Mouse (Mus musculus) embryonic facial prominence, embryonic 13.5 days (tissue): ENCODE data around the gene Optc. TPM values are rescaled to one million over a fixed set of nuclear protein-coding genes. Genes with fewer than 3 reads are reported as not detected.

Experiments
- ATAC-seq: fragments of 200-750 bp; cut with Nextera tagmentation; 2 replicates; pipeline ENCODE4 v1.8.0; 2017; ENCODE audit warnings: low read depth; ENCODE audit not compliant: insufficient number of reproducible peaks, insufficient read depth, low FRiP score, low TSS enrichment
- H3K27ac ChIP-seq: fragments of 300-500 bp; sonication (generic); 2 replicates; pipeline ENCODE4 v1.5.1; 2015; ENCODE audit warnings: moderate library complexity, mild to moderate bottlenecking, inconsistent platforms
- H3K27me3 ChIP-seq: fragments of 300-500 bp; sonication (generic); 2 replicates; pipeline ENCODE4 v1.6.1; 2015; ENCODE audit warnings: mild to moderate bottlenecking, inconsistent platforms
- H3K36me3 ChIP-seq: fragments of 300-500 bp; sonication (generic); 2 replicates; pipeline ENCODE4 v1.6.1; 2015; ENCODE audit warnings: mild to moderate bottlenecking, inconsistent platforms
- H3K4me1 ChIP-seq: fragments of 300-500 bp; sonication (generic); 2 replicates; pipeline ENCODE4 v1.6.1; 2015; ENCODE audit warnings: inconsistent platforms
- H3K4me2 ChIP-seq: fragments of 300-500 bp; sonication (generic); 2 replicates; pipeline ENCODE4 v1.6.1; 2015; ENCODE audit warnings: moderate library complexity, mild to moderate bottlenecking, inconsistent platforms
- H3K4me3 ChIP-seq: fragments of 300-500 bp; sonication (generic); 2 replicates; pipeline ENCODE4 v1.5.1; 2015; ENCODE audit warnings: mild to moderate bottlenecking, inconsistent platforms
- H3K9ac ChIP-seq: fragments of 300-500 bp; sonication (generic); 2 replicates; pipeline ENCODE4 v1.6.1; 2015; ENCODE audit warnings: mild to moderate bottlenecking, inconsistent platforms
- H3K9me3 ChIP-seq: fragments of 300-500 bp; sonication (generic); 2 replicates; pipeline ENCODE4 v1.6.1; 2016; ENCODE audit warnings: inconsistent platforms
- WGBS: fragments of 180-500 bp; shearing (Covaris S2); methylation state at CpG from one replicate; pipeline ENCODE4 v1.1.7; 2015; ENCODE audit warnings: mixed read lengths; 5-methylcytosine and 5-hydroxymethylcytosine counted together
- polyA plus RNA-seq: library from polyadenylated mRNA; unstranded; fragments of >200 nt; fragmentation: Nextera tagmentation; extraction: Ambion mirVana; gene quantifications from 2 replicates; pipeline ENCODE4 v1.2.1, GENCODE M21; 2015

Optc gene
- polyA plus RNA-seq, 1 experiment from 2014 or later = 0.81 TPM

DNA sequence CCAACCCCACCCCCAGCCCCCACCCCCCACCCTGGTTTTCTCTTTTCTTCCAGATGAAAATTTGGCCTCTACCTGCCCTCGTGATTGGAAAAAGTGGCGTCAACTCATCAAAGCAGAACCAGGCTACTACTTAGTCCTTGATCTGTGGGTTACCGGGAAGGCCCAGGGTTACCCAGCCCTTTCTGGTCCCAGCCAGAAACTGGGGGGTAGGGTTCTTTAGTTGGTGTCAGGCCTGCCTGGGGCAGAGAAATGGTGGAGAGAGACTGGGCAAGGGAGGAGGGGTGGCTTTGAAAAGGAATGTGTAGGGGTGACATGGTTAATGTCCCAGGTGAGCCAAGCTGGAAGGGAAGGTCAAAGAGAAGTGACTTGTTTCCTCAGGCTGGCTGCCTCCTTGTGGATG, 51.1 kb downstream of the Optc start:
- Histone ChIP-seq H3K9me3 (no peaks in the 10 kb centered on the region), H3K27me3 (no peaks in the 10 kb centered on the region; the same call in 1 of the 2 replicates), H3K4me2 (no peak overlapping the region), H3K36me3 (no peaks in the 10 kb centered on the region), H3K4me1 (peaks cover 48% of the 10 kb centered on the region), H3K27ac (no peak overlapping the region), H3K4me3 (no peak overlapping the region), H3K9ac (no peak overlapping the region)
- WGBS = 72% methylated on average over 3 of the region's 3 CpGs
- ATAC-seq = no peak

DNA sequence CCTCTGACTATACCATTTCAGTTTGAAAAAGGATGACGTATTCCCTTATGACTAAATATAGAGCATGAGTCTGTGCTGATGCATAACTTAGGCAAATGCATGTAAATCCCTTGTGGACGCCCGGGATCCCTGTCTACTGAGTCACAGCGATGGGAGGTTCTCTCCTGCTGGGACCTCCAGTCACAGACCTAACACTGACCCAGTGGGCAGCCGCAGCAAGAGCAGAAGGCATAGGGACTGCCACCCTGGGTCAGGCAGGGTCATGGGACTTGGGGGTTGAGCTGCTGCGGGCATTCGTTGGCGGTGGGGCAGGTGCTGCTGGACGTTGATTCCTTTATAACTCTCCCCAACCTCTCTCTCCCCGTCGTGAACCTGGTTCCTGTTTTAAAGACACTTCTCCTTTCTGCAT, 51.7 kb downstream of the Optc start:
- no peak overlapping the region for H3K27ac ChIP-seq
- no peaks in the 10 kb centered on the region; the same call in 1 of the 2 replicates for H3K27me3 ChIP-seq
- WGBS = 32% methylated on average over 11 of the region's 11 CpGs
- H3K4me3 ChIP-seq = no peak overlapping the region
- no peak overlapping the region for H3K9ac ChIP-seq
- no peak for ATAC-seq
- H3K4me2 ChIP-seq = no peak overlapping the region
- no peaks in the 10 kb centered on the region for H3K36me3 ChIP-seq
- no peaks in the 10 kb centered on the region for H3K9me3 ChIP-seq
- H3K4me1 ChIP-seq = peaks cover 48% of the 10 kb centered on the region

DNA sequence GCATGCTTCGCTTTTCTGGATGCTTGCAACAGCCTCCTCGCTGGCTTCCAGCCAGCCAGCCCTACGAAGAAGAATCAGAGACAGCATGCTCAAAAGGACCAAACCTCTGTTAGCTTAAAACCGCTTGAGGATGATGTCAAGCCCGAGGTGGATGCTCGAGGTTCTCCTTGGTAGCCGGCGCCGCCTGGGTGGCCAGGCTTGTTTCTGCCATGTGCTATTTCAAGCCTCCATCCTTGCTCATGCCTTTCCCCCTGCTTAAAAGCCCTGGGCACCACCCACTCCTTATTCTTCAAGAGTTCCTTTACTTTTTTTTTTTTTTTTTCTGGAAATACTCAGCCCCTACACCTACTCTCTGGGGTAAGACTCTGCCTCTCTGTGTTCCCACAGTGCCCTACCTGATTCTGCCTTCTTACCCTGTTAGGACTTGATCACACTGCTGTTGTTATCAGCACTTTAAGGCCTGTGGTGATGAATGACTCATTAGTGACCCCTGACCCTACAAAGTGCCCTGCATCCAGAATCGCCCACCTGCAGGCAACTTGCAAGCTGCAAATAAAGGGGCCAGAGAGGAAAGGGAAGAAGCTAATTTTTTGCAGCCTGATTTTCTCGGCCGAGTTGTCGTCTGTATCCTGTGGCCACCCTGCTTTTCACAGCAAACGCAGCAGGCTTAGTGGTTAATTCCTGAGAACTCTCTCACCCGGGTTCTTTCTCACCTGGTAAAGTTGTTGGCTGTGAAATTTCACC, 52.4 kb downstream of the Optc start:
- Histone ChIP-seq H3K4me2 (peak overlapping the region; percentile 59), H3K36me3 (no peaks in the 10 kb centered on the region), H3K4me1 (peaks cover 46% of the 10 kb centered on the region), H3K4me3 (peak overlapping the region; percentile 32), H3K27ac (peak overlapping the region; percentile 60; the same call in 1 of the 2 replicates), H3K27me3 (no peaks in the 10 kb centered on the region; the same call in 1 of the 2 replicates), H3K9ac (peak overlapping the region; percentile 6; the same call in 1 of the 2 replicates), H3K9me3 (no peaks in the 10 kb centered on the region)
- ATAC-seq = no peak
- WGBS = 9% methylated on average over 15 of the region's 15 CpGs

DNA sequence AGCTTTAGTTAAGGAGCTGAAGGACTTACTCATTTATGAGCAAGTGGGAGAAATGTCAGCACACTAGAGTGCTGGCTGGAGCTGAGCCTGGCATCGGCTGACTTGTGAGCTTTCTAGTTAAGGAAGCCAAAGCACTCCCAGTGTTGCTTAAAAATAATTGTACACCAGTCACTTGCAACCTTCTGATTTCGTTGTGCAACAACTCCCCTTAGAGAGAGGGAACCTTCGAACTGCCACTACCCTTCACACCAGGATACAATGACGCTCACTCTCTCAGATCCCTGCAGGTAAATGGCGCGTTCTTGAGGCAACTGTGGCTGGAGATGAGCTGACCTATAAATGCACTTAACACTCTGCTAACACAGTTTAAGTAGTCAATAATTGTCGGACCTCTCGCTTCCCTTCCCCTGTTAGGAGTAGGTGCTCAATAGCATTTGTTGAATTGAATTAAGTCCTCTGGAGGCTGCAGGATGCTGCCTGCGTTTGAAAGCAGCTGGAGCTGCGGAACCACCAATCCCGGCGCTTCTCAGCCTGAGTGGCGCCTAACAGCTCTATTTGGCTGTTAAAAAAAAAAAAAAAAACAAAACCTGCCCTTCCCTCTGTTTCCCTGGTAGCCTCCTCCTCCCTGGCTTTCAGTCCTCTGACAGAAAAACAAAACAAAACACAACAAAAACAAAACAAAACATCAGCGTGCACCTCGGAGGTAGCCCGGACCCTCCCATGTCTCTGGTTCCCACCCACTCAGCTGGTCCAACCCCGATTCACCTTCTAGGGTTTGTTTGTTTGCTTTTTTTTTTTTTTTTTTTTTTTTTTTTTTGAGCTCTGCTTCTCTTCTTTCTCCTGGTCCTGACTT, 53.2 kb downstream of the Optc start:
- no peaks in the 10 kb centered on the region; the same call in 1 of the 2 replicates for H3K27me3 ChIP-seq
- no peaks in the 10 kb centered on the region for H3K9me3 ChIP-seq
- ATAC-seq = no peak
- 3% methylated on average over 17 of the region's 17 CpGs for WGBS
- peak overlapping the region; percentile 32 for H3K4me3 ChIP-seq
- H3K9ac ChIP-seq = peak overlapping the region; percentile 32; the same call in 1 of the 2 replicates
- H3K4me1 ChIP-seq = peaks cover 40% of the 10 kb centered on the region
- peak overlapping the region; percentile 59 for H3K4me2 ChIP-seq
- peak overlapping the region; percentile 60; the same call in 1 of the 2 replicates for H3K27ac ChIP-seq
- H3K36me3 ChIP-seq = no peaks in the 10 kb centered on the region

Other genes starting within 250 kb of the Optc start
- not detected in 2 replicates for gene Zbed6, start 247.1 kb downstream of the Optc start, polyA plus RNA-seq
- 7.9 and 9.3 TPM in 2 replicates for gene Gm38394, start 246.7 kb downstream of the Optc start, polyA plus RNA-seq
- gene Lax1, start 217.9 kb downstream of the Optc start, polyA plus RNA-seq = 1.2 and 1.3 TPM in 2 replicates
- gene Atp2b4, start 107.0 kb downstream of the Optc start, polyA plus RNA-seq = 25.3 and 26.1 TPM in 2 replicates
- gene Prelp, start 13.4 kb upstream of the Optc start, polyA plus RNA-seq = 3.3 and 5.0 TPM in 2 replicates
- 9.6 and 10.1 TPM in 2 replicates for gene Fmod, start 129.3 kb upstream of the Optc start, polyA plus RNA-seq
- gene Btg2, start 171.1 kb upstream of the Optc start, polyA plus RNA-seq = 21.2 and 24.2 TPM in 2 replicates
- not detected in 2 replicates for gene Chit1, start 203.2 kb upstream of the Optc start, polyA plus RNA-seq